Mouse (Mus musculus): ENCODE results near the gene Syde2.

- TF ChIP-seq CTCF (conservative IDR thresholded peaks at IDR 0.05; ENCODE audit: low read length): no peak
- TF ChIP-seq POU5F1 (IDR thresholded peaks at IDR 0.05; ENCODE audit: borderline replicate concordance, low read length): no peak
These were observed 40.0 kb upstream of the Syde2 start for GRCm38 (mm10) chr3:145947539-145948204.
